Mouse (Mus musculus) hindbrain, embryonic 12.5 days (tissue): Measurements from ENCODE around the gene Dpp6. TPM values are rescaled to one million over a fixed set of nuclear protein-coding genes. Genes with fewer than 3 reads are reported as not detected.

ENCODE experiments used
- ATAC-seq: fragments of 200-750 bp; cut with Nextera tagmentation; 2 replicates; pipeline ENCODE4 v1.8.0; 2017; ENCODE audit warnings: moderate TSS enrichment; ENCODE audit not compliant: low FRiP score
- H3K27ac ChIP-seq: fragments of 300-500 bp; sonication (generic); 2 replicates; pipeline ENCODE4 v1.5.1; 2016; ENCODE audit warnings: mild to moderate bottlenecking
- H3K27me3 ChIP-seq: fragments of 300-500 bp; sonication (generic); 2 replicates; pipeline ENCODE4 v1.6.1; 2016; ENCODE audit warnings: mild to moderate bottlenecking
- H3K36me3 ChIP-seq: fragments of 300-500 bp; sonication (generic); 2 replicates; pipeline ENCODE4 v1.6.1; 2016; ENCODE audit warnings: mild to moderate bottlenecking
- H3K4me1 ChIP-seq: fragments of 300-500 bp; sonication (generic); 2 replicates; pipeline ENCODE4 v1.6.1; 2016
- H3K4me2 ChIP-seq: fragments of 300-500 bp; sonication (generic); replicated peaks from 2 replicates; pipeline ENCODE4 v1.6.1; 2016; ENCODE audit warnings: mild to moderate bottlenecking
- H3K4me3 ChIP-seq: fragments of 300-500 bp; sonication (generic); 2 replicates; pipeline ENCODE4 v1.5.1; 2016; ENCODE audit warnings: mild to moderate bottlenecking
- H3K9ac ChIP-seq: fragments of 300-500 bp; sonication (generic); 2 replicates; pipeline ENCODE4 v1.6.1; 2016; ENCODE audit warnings: mild to moderate bottlenecking, moderate library complexity
- H3K9me3 ChIP-seq: fragments of 300-500 bp; sonication (generic); replicated peaks from 2 replicates; pipeline ENCODE4 v1.6.1; 2016; ENCODE audit warnings: mild to moderate bottlenecking
- WGBS: fragments of 180-500 bp; shearing (Covaris S2); methylation state at CpG from one replicate; pipeline ENCODE4 v1.1.7; 2016; 5-methylcytosine and 5-hydroxymethylcytosine counted together
- polyA plus RNA-seq: library from polyadenylated mRNA; unstranded; fragments of >200 nt; fragmentation: Nextera tagmentation; extraction: Ambion mirVana; gene quantifications from 2 replicates; pipeline ENCODE4 v1.2.1, GENCODE M21; 2016

The Dpp6 gene
- polyA plus RNA-seq, 1 experiment from 2014 or later, result 27.2 TPM

GRCm38 (mm10) chr5:27168550-27168949 lies 351.5 kb downstream of the Dpp6 start:
- no peak overlapping the region for H3K27ac ChIP-seq
- H3K4me2 ChIP-seq, result no peak overlapping the region
- no peak for ATAC-seq
- H3K36me3 ChIP-seq, result no peaks in the 10 kb centered on the region
- H3K9ac ChIP-seq, result no peak overlapping the region
- H3K4me1 ChIP-seq, result no peaks in the 10 kb centered on the region
- no peaks in the 10 kb centered on the region for H3K9me3 ChIP-seq
- no peaks in the 10 kb centered on the region for H3K27me3 ChIP-seq
- H3K4me3 ChIP-seq, result no peak overlapping the region
- 82% methylated on average over 1 of the region's 1 CpGs for whole genome bisulfite sequencing

DNA sequence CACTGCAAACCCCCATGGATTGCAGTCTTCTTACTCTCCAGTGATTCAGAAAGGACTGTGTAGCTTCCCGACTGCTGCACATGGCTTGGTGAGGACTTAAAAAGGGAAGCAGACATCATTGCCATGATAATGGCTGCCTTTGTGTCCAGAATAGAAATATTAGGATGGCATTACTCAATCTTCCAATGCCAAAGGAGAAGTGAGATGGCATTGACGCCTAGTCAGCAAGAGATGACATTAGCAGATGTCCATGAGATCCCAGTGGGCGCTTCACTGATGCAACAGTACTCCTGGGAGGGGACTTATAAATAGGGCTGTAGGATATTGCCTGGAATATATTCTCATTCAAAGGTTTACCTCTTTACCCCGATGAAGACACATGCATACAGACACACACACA lies 368.0 kb downstream of the Dpp6 start:
- Histone ChIP-seq H3K4me1 (no peaks in the 10 kb centered on the region), H3K36me3 (no peaks in the 10 kb centered on the region), H3K9me3 (no peaks in the 10 kb centered on the region), H3K27me3 (no peaks in the 10 kb centered on the region), H3K27ac (no peak overlapping the region), H3K4me2 (no peak overlapping the region), H3K9ac (no peak overlapping the region), H3K4me3 (no peak overlapping the region)
- no peak for ATAC-seq
- 85% methylated on average over 4 of the region's 4 CpGs for whole genome bisulfite sequencing

DNA sequence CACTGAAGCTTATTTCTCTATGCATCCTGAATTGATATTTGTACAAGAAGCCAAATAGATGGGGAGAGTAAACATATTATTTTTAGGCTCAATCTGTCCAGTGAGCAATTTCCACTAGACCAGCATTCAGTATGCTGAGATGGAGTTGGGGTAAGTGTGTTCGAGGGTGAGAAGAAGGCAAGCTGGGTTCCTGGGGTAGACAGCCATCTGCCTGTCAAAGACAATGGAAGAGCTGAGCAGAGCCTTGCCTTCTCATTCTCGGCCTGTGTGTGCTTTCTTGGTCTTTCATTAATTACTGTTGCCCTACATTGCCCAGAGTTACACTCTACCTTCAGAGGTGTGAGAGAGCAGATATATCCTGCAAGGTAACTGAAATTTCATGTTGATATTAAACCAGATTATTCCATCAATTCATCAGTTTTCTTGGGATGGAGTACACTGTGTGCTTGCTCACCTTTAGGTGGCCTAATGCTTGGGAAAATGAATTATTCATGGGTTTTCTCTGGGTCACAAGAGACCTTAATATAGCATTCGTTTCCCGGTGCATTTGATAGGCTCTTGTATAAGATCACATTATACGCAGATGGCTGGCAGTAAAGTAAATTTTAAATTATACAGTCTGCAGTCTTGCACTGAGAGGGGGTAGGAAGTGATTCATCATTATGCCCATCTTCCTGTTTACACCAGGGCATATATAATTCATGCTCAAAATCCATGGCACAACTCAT lies 374.4 kb downstream of the Dpp6 start:
- H3K27me3 ChIP-seq, result no peaks in the 10 kb centered on the region
- no peak overlapping the region for H3K4me2 ChIP-seq
- no peaks in the 10 kb centered on the region for H3K9me3 ChIP-seq
- no peak for ATAC-seq
- H3K27ac ChIP-seq, result no peak overlapping the region
- no peak overlapping the region for H3K4me3 ChIP-seq
- no peak overlapping the region for H3K9ac ChIP-seq
- WGBS, result 62% methylated on average over 5 of the region's 5 CpGs
- H3K4me1 ChIP-seq, result peaks cover 8% of the 10 kb centered on the region
- no peaks in the 10 kb centered on the region for H3K36me3 ChIP-seq

GRCm38 (mm10) chr5:27194157-27194556 lies 377.2 kb downstream of the Dpp6 start:
- no peak for ATAC-seq
- Histone ChIP-seq H3K27ac (no peak overlapping the region), H3K4me3 (no peak overlapping the region), H3K4me1 (peaks cover 8% of the 10 kb centered on the region), H3K27me3 (no peaks in the 10 kb centered on the region), H3K4me2 (no peak overlapping the region), H3K36me3 (no peaks in the 10 kb centered on the region), H3K9me3 (no peaks in the 10 kb centered on the region), H3K9ac (no peak overlapping the region)
- 94% methylated on average over 3 of the region's 3 CpGs for WGBS

DNA sequence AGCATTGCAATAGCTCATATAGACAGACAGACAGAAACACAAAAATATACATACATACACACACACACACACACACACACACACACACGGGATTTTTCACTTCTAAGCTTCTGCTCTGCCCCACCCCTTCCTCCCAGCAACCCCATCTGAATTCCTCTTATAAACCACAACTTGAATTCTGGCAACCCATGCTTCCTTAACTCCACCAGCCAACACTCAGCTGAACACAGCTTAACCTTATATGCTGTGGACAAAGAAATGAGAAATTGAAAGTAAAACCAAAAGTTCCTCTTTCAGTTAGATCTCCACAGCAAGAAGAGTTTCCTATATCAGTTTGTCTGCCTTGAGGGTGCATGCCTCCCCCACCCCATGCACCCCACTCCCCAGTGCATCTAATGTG lies 378.0 kb downstream of the Dpp6 start:
- Histone ChIP-seq H3K4me1 (peaks cover 8% of the 10 kb centered on the region), H3K9me3 (no peaks in the 10 kb centered on the region), H3K9ac (no peak overlapping the region), H3K4me2 (no peak overlapping the region), H3K36me3 (no peaks in the 10 kb centered on the region), H3K27me3 (no peaks in the 10 kb centered on the region), H3K27ac (no peak overlapping the region), H3K4me3 (no peak overlapping the region)
- WGBS, result 65% methylated on average over 1 of the region's 1 CpGs
- no peak for ATAC-seq

- Histone ChIP-seq H3K36me3 (no peaks in the 10 kb centered on the region), H3K27me3 (no peaks in the 10 kb centered on the region), H3K9ac (no peak overlapping the region), H3K4me3 (no peak overlapping the region), H3K4me1 (no peaks in the 10 kb centered on the region), H3K9me3 (no peaks in the 10 kb centered on the region), H3K4me2 (no peak overlapping the region), H3K27ac (no peak overlapping the region)
- WGBS, result 66% methylated on average over 2 of the region's 2 CpGs
- no peak for ATAC-seq
Observed at GRCm38 (mm10) chr5:27200581-27201341, 383.8 kb downstream of the Dpp6 start.

- H3K4me3 ChIP-seq, result no peak overlapping the region
- H3K9me3 ChIP-seq, result no peaks in the 10 kb centered on the region
- no peaks in the 10 kb centered on the region for H3K36me3 ChIP-seq
- no peak overlapping the region for H3K9ac ChIP-seq
- H3K27me3 ChIP-seq, result no peaks in the 10 kb centered on the region
- no peak overlapping the region for H3K4me2 ChIP-seq
- H3K27ac ChIP-seq, result no peak overlapping the region
- no peaks in the 10 kb centered on the region for H3K4me1 ChIP-seq
- ATAC-seq, result no peak
Observed at GRCm38 (mm10) chr5:27203131-27203530, 386.1 kb downstream of the Dpp6 start.

- no peak overlapping the region for H3K4me2 ChIP-seq
- WGBS, result 75% methylated on average over 3 of the region's 3 CpGs
- no peaks in the 10 kb centered on the region for H3K4me1 ChIP-seq
- no peaks in the 10 kb centered on the region for H3K27me3 ChIP-seq
- ATAC-seq, result no peak
- H3K9me3 ChIP-seq, result no peaks in the 10 kb centered on the region
- no peaks in the 10 kb centered on the region for H3K36me3 ChIP-seq
- no peak overlapping the region for H3K9ac ChIP-seq
- no peak overlapping the region for H3K27ac ChIP-seq
- no peak overlapping the region for H3K4me3 ChIP-seq
Observed at GRCm38 (mm10) chr5:27204721-27205120, 387.7 kb downstream of the Dpp6 start.

GRCm38 (mm10) chr5:27205754-27206153 lies 388.8 kb downstream of the Dpp6 start:
- H3K9me3 ChIP-seq, result no peaks in the 10 kb centered on the region
- no peak overlapping the region for H3K9ac ChIP-seq
- H3K4me2 ChIP-seq, result no peak overlapping the region
- H3K4me3 ChIP-seq, result no peak overlapping the region
- H3K4me1 ChIP-seq, result no peaks in the 10 kb centered on the region
- 93% methylated on average over 2 of the region's 2 CpGs for WGBS
- no peaks in the 10 kb centered on the region for H3K36me3 ChIP-seq
- no peak for ATAC-seq
- no peaks in the 10 kb centered on the region for H3K27me3 ChIP-seq
- no peak overlapping the region for H3K27ac ChIP-seq

DNA sequence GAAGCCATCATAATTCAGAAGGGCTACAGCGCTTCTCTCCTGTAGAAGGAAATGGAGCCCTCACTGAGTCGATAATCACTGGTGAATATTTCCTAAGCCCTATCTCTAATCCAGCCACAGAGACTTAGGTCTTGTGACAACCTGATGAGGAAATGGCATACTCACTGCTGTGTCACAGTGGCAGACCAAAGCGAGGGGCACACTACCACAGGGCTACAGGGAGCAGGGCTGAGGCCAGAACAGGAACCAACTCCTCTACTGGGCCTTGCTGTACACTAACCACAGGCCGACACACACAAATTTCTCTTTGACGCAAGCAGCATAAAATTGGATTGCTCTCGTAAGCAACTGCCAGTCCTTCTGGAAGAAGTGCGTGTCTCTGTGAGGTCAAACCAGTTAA lies 389.2 kb downstream of the Dpp6 start:
- 92% methylated on average over 7 of the region's 7 CpGs for WGBS
- Histone ChIP-seq H3K4me3 (no peak overlapping the region), H3K36me3 (no peaks in the 10 kb centered on the region), H3K27ac (no peak overlapping the region), H3K4me1 (no peaks in the 10 kb centered on the region), H3K9ac (no peak overlapping the region), H3K4me2 (no peak overlapping the region), H3K9me3 (no peaks in the 10 kb centered on the region), H3K27me3 (no peaks in the 10 kb centered on the region)
- ATAC-seq, result no peak

DNA sequence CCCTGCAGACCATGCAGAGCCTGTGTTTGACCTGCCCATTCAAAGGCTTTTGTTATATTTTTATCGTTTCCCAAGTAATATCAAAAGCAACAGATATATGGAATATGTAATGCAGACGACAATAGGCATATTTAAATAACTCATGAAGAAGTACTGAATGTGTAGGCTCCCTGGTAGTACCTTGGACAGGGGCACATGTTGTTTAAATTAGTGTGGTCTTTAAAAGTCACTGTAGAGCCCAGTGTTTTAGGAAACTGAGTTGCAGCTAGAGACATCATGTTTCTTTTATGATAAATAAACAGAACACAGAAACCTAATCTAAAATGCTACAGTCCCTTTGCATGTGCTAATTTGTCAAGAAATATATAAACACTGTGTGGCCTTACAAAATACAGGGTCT lies 403.1 kb downstream of the Dpp6 start:
- 72% methylated on average over 2 of the region's 2 CpGs for WGBS
- no peaks in the 10 kb centered on the region for H3K36me3 ChIP-seq
- no peak overlapping the region for H3K4me3 ChIP-seq
- ATAC-seq, result no peak
- no peak overlapping the region for H3K4me2 ChIP-seq
- no peak overlapping the region for H3K9ac ChIP-seq
- H3K27ac ChIP-seq, result no peak overlapping the region
- no peaks in the 10 kb centered on the region for H3K4me1 ChIP-seq
- no peaks in the 10 kb centered on the region for H3K27me3 ChIP-seq
- H3K9me3 ChIP-seq, result no peaks in the 10 kb centered on the region

- H3K4me2 ChIP-seq, result no peak overlapping the region
- ATAC-seq, result no peak
- WGBS, result 58% methylated on average over 3 of the region's 3 CpGs
- no peaks in the 10 kb centered on the region for H3K27me3 ChIP-seq
- no peak overlapping the region for H3K27ac ChIP-seq
- no peaks in the 10 kb centered on the region for H3K4me1 ChIP-seq
- H3K9me3 ChIP-seq, result no peaks in the 10 kb centered on the region
- no peak overlapping the region for H3K9ac ChIP-seq
- H3K4me3 ChIP-seq, result no peak overlapping the region
- H3K36me3 ChIP-seq, result no peaks in the 10 kb centered on the region
Observed at GRCm38 (mm10) chr5:27242078-27242477, 425.1 kb downstream of the Dpp6 start.

GRCm38 (mm10) chr5:27243226-27243625 lies 426.2 kb downstream of the Dpp6 start:
- no peak overlapping the region for H3K27ac ChIP-seq
- H3K9me3 ChIP-seq, result no peaks in the 10 kb centered on the region
- 92% methylated on average over 1 of the region's 1 CpGs for WGBS
- no peaks in the 10 kb centered on the region for H3K36me3 ChIP-seq
- ATAC-seq, result no peak
- no peaks in the 10 kb centered on the region for H3K4me1 ChIP-seq
- H3K9ac ChIP-seq, result no peak overlapping the region
- H3K4me3 ChIP-seq, result no peak overlapping the region
- no peak overlapping the region for H3K4me2 ChIP-seq
- H3K27me3 ChIP-seq, result no peaks in the 10 kb centered on the region
